Mouse (Mus musculus): Measurements from ENCODE around the gene I830077J02Rik. TPM values are rescaled to one million over a fixed set of nuclear protein-coding genes. Genes with fewer than 3 reads are reported as not detected.
A peak's percentile ranks its signal among the peaks of the same experiment; 100 is the strongest.

Gene I830077J02Rik
- total and polyA plus RNA-seq, 2 experiments from 2014 or later, result 0.04 to 0.82 TPM

- H3K9me3 ChIP-seq (replicated peaks; ENCODE audit: control insufficient read depth, low read length), result no peaks in the 10 kb centered on the region
- no peak overlapping the region for H3K4me2 ChIP-seq (ENCODE audit: low read depth, low read length)
- 43% methylated on average over 11 of the region's 11 CpGs for WGBS
- ATAC-seq (ENCODE audit: insufficient read depth, low read depth) (peak; percentile 17; the same call in 1 of the 2 replicates), DNase-seq (ENCODE audit: low spot score) (no peak)
- H3K4me3 ChIP-seq (ENCODE audit: low read depth, low read length), result no peak overlapping the region
- no peaks in the 10 kb centered on the region for H3K36me3 ChIP-seq (replicated peaks; ENCODE audit: control insufficient read depth, insufficient read depth, low read length)
- H3K27me3 ChIP-seq (ENCODE audit: control insufficient read depth, insufficient read depth, low read length), result 0 out of 2 replicates have a peak, but pooled peaks cover 3% of the 10 kb centered on the region
- TF ChIP-seq CTCF (IDR thresholded peaks at IDR 0.05; ENCODE audit: low read depth) (no peak), EP300 (IDR thresholded peaks at IDR 0.05; ENCODE audit: low read depth) (no peak)
- H3K27ac ChIP-seq (ENCODE audit: low read depth), result no peak overlapping the region
- H3K4me1 ChIP-seq (ENCODE audit: control insufficient read depth, insufficient read depth), result peaks cover 21% of the 10 kb centered on the region
- no peak overlapping the region for H3K9ac ChIP-seq (replicated peaks; ENCODE audit: low read depth, low read length)
Observed at GRCm38 (mm10) chr3:105898861-105899260, 33.6 kb downstream of the I830077J02Rik start.

GRCm38 (mm10) chr3:105898325-105898724, 34.1 kb downstream of the I830077J02Rik start:
- no peak for ATAC-seq (ENCODE audit: insufficient read depth, low read depth)
- Histone ChIP-seq H3K27ac (ENCODE audit: low read depth) (no peak overlapping the region), H3K9ac (replicated peaks; ENCODE audit: low read depth, low read length) (no peak overlapping the region), H3K27me3 (ENCODE audit: control insufficient read depth, insufficient read depth, low read length) (0 out of 2 replicates have a peak, but pooled peaks cover 3% of the 10 kb centered on the region), H3K4me2 (ENCODE audit: low read depth, low read length) (no peak overlapping the region), H3K4me1 (ENCODE audit: control insufficient read depth, insufficient read depth) (peaks cover 21% of the 10 kb centered on the region), H3K9me3 (replicated peaks; ENCODE audit: control insufficient read depth, low read length) (no peaks in the 10 kb centered on the region), H3K4me3 (ENCODE audit: low read depth, low read length) (no peak overlapping the region), H3K36me3 (replicated peaks; ENCODE audit: control insufficient read depth, insufficient read depth, low read length) (no peaks in the 10 kb centered on the region)
- WGBS, result 64% methylated on average over 2 of the region's 2 CpGs
- DNase-seq (ENCODE audit: low spot score), result no peak
- TF ChIP-seq EP300 (IDR thresholded peaks at IDR 0.05; ENCODE audit: low read depth) (no peak), CTCF (IDR thresholded peaks at IDR 0.05; ENCODE audit: low read depth) (no peak)

DNA sequence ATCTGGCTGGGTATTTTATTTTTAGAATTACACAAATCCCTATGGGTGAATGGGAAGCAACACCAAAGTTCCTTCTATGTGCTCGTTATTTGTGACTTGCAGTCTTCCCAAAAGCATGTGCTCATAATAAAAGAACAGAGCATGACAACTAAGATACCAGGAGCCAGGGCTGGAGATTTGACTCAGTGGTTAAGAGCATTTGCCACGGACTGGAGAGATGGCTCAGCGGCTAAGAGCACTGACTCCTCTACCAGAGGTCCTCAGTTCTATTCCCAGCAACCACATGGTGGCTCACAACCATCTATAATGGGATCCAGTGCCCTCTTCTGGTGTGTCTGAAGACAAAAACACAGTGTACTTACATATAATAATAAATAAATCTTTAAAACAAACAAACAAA, 35.7 kb downstream of the I830077J02Rik start:
- Histone ChIP-seq H3K4me1 (ENCODE audit: control insufficient read depth, insufficient read depth) (peaks cover 30% of the 10 kb centered on the region), H3K27me3 (ENCODE audit: control insufficient read depth, insufficient read depth, low read length) (0 out of 2 replicates have a peak, but pooled peaks cover 3% of the 10 kb centered on the region), H3K27ac (ENCODE audit: low read depth) (no peak overlapping the region), H3K4me3 (ENCODE audit: low read depth, low read length) (no peak overlapping the region), H3K9me3 (replicated peaks; ENCODE audit: control insufficient read depth, low read length) (no peaks in the 10 kb centered on the region), H3K36me3 (replicated peaks; ENCODE audit: control insufficient read depth, insufficient read depth, low read length) (no peaks in the 10 kb centered on the region), H3K9ac (replicated peaks; ENCODE audit: low read depth, low read length) (no peak overlapping the region), H3K4me2 (ENCODE audit: low read depth, low read length) (no peak overlapping the region)
- no peak for ATAC-seq (ENCODE audit: insufficient read depth, low read depth)
- 86% methylated on average over 3 of the region's 3 CpGs for WGBS
- no peak for DNase-seq (ENCODE audit: low spot score)
- TF ChIP-seq CTCF (IDR thresholded peaks at IDR 0.05; ENCODE audit: low read depth) (no peak), EP300 (IDR thresholded peaks at IDR 0.05; ENCODE audit: low read depth) (no peak)

DNA sequence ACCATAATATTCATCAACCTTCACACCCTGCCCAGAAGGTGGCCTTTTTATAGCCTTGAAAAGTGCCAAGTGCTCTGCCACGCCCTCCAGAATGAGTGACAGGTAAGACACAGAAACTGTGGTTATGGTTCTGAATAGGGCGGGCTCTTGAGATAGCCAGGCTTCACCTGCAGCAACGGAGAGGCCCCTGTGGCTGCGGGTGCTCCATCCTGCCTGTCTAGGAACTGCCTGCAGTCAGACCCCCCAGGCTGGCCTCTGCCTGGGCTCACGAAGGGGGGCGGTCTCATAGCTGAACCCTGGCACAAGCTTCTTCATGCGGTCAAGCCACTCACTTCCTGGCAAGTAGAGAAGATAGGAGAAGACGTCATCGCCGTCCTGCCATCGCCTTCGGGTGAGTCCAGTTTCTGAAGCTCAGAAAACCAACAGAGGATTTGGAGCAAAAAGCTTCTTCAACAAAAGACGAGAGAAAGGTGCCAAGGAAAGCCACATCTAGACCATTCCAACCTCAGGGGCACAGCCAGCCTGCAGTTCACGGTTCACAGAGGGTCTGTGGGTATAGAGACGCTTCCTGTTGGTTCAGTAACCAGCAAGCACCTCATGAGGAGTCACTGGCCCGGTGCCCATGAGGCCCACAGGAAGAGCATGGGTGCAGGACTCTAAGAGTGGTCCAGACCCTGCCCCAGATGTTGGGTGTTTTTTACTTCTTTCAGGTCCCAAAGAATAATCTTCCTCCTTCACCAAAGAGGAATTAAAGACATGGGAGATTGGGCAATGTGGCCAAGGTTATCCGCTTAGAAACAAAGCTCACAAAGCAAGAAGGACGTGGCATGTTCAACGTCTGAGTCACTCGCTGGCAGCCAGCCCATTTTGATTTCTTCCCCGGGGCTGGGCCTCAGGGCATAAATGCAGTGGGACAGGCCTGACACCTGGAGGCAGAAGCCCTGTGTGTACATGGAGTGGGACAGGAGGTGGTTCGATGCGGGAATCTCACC, 37.6 kb downstream of the I830077J02Rik start:
- Histone ChIP-seq H3K9me3 (replicated peaks; ENCODE audit: control insufficient read depth, low read length) (no peaks in the 10 kb centered on the region), H3K4me1 (ENCODE audit: control insufficient read depth, insufficient read depth) (peaks cover 38% of the 10 kb centered on the region), H3K9ac (replicated peaks; ENCODE audit: low read depth, low read length) (no peak overlapping the region), H3K36me3 (replicated peaks; ENCODE audit: control insufficient read depth, insufficient read depth, low read length) (no peaks in the 10 kb centered on the region), H3K4me2 (ENCODE audit: low read depth, low read length) (peak overlapping the region; percentile 14; the same call in 1 of the 2 replicates), H3K27ac (ENCODE audit: low read depth) (peak overlapping the region; percentile 71), H3K4me3 (ENCODE audit: low read depth, low read length) (no peak overlapping the region), H3K27me3 (ENCODE audit: control insufficient read depth, insufficient read depth, low read length) (no peaks in the 10 kb centered on the region)
- ATAC-seq (ENCODE audit: insufficient read depth, low read depth), result peak; percentile 84
- TF ChIP-seq CTCF (IDR thresholded peaks at IDR 0.05; ENCODE audit: low read depth), result peak; percentile 96
- TF ChIP-seq EP300 (IDR thresholded peaks at IDR 0.05; ENCODE audit: low read depth), result no peak
- peak; percentile 88 for DNase-seq (ENCODE audit: low spot score)
- WGBS, result 35% methylated on average over 23 of the region's 23 CpGs

GRCm38 (mm10) chr3:105893941-105894391, 38.5 kb downstream of the I830077J02Rik start:
- Histone ChIP-seq H3K27ac (ENCODE audit: low read depth) (peak overlapping the region; percentile 71), H3K9me3 (replicated peaks; ENCODE audit: control insufficient read depth, low read length) (no peaks in the 10 kb centered on the region), H3K36me3 (replicated peaks; ENCODE audit: control insufficient read depth, insufficient read depth, low read length) (no peaks in the 10 kb centered on the region), H3K4me2 (ENCODE audit: low read depth, low read length) (no peak overlapping the region), H3K4me3 (ENCODE audit: low read depth, low read length) (no peak overlapping the region), H3K9ac (replicated peaks; ENCODE audit: low read depth, low read length) (no peak overlapping the region), H3K4me1 (ENCODE audit: control insufficient read depth, insufficient read depth) (peaks cover 36% of the 10 kb centered on the region), H3K27me3 (ENCODE audit: control insufficient read depth, insufficient read depth, low read length) (no peaks in the 10 kb centered on the region)
- ATAC-seq (ENCODE audit: insufficient read depth, low read depth), result peak; percentile 20
- DNase-seq (ENCODE audit: low spot score), result peak; percentile 64
- 60% methylated on average over 6 of the region's 6 CpGs for WGBS
- TF ChIP-seq CTCF (IDR thresholded peaks at IDR 0.05; ENCODE audit: low read depth) (no peak), EP300 (IDR thresholded peaks at IDR 0.05; ENCODE audit: low read depth) (no peak; the same call in 1 of the 2 replicates)
